Mouse (Mus musculus) spleen, postnatal 10 days (tissue): ENCODE measurements around the gene Ttyh2.

Experiments
- DNase-seq, 2 experiments: peaks; one replicate each; pipeline ENCODE4 v3.0.0; 2021 to 2022; ENCODE audit warnings: low spot score in 2 of 2

Ttyh2 gene

GRCm38 (mm10) chr11:114675341-114675825 is at the start of gene Ttyh2:
Gene Ttyh2 (plus strand): TSS chr11:114675431.
- DNase-seq, result peak; percentile 39 to 78

GRCm38 (mm10) chr11:114626071-114626690 is 49.0 kb upstream of the Ttyh2 start:
- no peak for DNase-seq

GRCm38 (mm10) chr11:114627036-114627435 is 48.2 kb upstream of the Ttyh2 start:
- DNase-seq, result no peak

GRCm38 (mm10) chr11:114628032-114628431 is 47.2 kb upstream of the Ttyh2 start:
- no peak for DNase-seq

GRCm38 (mm10) chr11:114630044-114630443 is 45.2 kb upstream of the Ttyh2 start:
- DNase-seq, result no peak

- DNase-seq, result no peak
Observed at GRCm38 (mm10) chr11:114632266-114632665, 43.0 kb upstream of the Ttyh2 start.

GRCm38 (mm10) chr11:114636292-114636691 is 38.9 kb upstream of the Ttyh2 start:
- DNase-seq, result peak; percentile 61 to 78

GRCm38 (mm10) chr11:114636727-114637505 is 38.3 kb upstream of the Ttyh2 start:
- DNase-seq, result no peak

GRCm38 (mm10) chr11:114638647-114639290 is 36.5 kb upstream of the Ttyh2 start:
- no peak for DNase-seq

- no peak for DNase-seq
Observed at GRCm38 (mm10) chr11:114639681-114640103, 35.5 kb upstream of the Ttyh2 start.

- no peak for DNase-seq
Observed at GRCm38 (mm10) chr11:114640658-114641057, 34.6 kb upstream of the Ttyh2 start.

GRCm38 (mm10) chr11:114641136-114641535 is 34.1 kb upstream of the Ttyh2 start:
- no peak for DNase-seq

GRCm38 (mm10) chr11:114642184-114642583 is 33.0 kb upstream of the Ttyh2 start:
- DNase-seq, result no peak

- DNase-seq, result no peak
Observed at GRCm38 (mm10) chr11:114642926-114643325, 32.3 kb upstream of the Ttyh2 start.

- no peak for DNase-seq
Observed at GRCm38 (mm10) chr11:114644122-114644521, 31.1 kb upstream of the Ttyh2 start.

- DNase-seq, result no peak
Observed at GRCm38 (mm10) chr11:114649510-114649909, 25.7 kb upstream of the Ttyh2 start.

- peak in 1 of 2 experiments; percentile 42 for DNase-seq
Observed at GRCm38 (mm10) chr11:114652531-114652930, 22.7 kb upstream of the Ttyh2 start.

GRCm38 (mm10) chr11:114653664-114654063 is 21.6 kb upstream of the Ttyh2 start:
- no peak for DNase-seq

- no peak for DNase-seq
Observed at GRCm38 (mm10) chr11:114654552-114654951, 20.7 kb upstream of the Ttyh2 start.

- no peak for DNase-seq
Observed at GRCm38 (mm10) chr11:114655350-114656008, 19.8 kb upstream of the Ttyh2 start.

GRCm38 (mm10) chr11:114656994-114657644 is 18.1 kb upstream of the Ttyh2 start:
- DNase-seq, result no peak
